Mouse (Mus musculus): ENCODE data around the gene Dclk1.

DNA sequence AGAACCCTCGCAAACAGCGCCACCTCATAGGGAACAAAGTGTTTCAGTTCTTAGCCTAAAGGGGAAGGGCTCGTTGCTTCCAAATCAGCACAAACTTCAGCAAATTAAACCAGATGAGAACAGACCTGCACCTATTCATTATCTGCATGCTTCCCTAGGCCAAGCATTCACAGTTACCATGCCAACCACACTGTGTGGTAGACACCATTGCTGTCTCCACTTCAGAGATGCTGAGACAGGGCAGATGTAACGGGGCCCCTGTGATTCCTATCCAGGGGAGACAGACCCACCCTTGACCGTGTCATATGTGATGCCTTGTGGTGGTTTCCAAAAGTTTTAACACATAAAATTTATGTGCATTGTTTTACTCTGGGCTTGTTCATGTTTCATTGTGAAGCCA lies 28.8 kb downstream of the Dclk1 start:
- TF ChIP-seq CTCF (IDR thresholded peaks at IDR 0.05; ENCODE audit: low read depth) (no peak), EP300 (optimal IDR thresholded peaks at IDR 0.05) (no peak)
